Comparison of ENCODE assay signal across 15 mouse cellular contexts in the genomic region with DNA sequence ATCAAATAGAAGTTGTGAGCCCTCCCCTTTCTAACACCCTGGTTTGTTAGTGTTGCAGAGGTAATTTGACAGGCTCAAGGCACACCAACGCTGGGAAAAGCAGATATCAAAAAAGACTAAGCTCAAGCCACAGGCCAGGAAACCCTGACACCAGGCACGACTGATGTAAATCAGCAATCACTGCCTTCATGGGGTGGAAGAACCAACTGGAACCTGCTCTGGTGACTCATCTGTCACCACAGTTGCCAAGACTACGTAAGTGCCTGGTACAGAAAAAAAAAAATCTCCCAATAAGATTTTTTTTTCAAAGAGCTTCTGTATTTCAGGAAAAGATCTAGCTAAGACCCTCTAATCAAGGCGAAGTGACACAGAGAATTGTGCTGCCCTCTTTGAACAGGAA.
DNase-seq lines count a peak whose midpoint lies in the region; ATAC-seq and TF ChIP-seq lines count a peak whose summit lies in the region.
"Had no signal": no experiment of that assay in that cellular context is flagged by ENCODE, and none has a peak within 500 bp of the region (broad histone marks: within the 10 kb centered on the region; RNA-seq: fewer than 3 reads in every experiment).

No protein-coding gene starts in this region.

- TF ChIP-seq EP300 in CH12.LX (IDR thresholded peaks at IDR 0.05; ENCODE audit: low read length) = no peak

- H3K9ac ChIP-seq in CH12.LX (ENCODE audit: insufficient read depth, low read depth) = no peak overlapping the region
- H3K9ac ChIP-seq in hindbrain, embryonic 11.5 days (ENCODE audit: low read depth, low read length) = no peak overlapping the region
- H3K9ac ChIP-seq in midbrain, embryonic 15.5 days = no peak overlapping the region
- H3K9ac ChIP-seq: liver, embryonic 13.5 days had no signal

- DNase-seq in left cerebral cortex, adult 2 months (ENCODE audit: extremely low spot score in 1 of 2, low spot score in 2 of 2) = peak in 1 of 2 experiments; percentile 13
- DNase-seq in left cerebral cortex, postnatal 4 days = no peak
- DNase-seq in CH12.LX (ENCODE audit: extremely low read depth) (peak; percentile 55), adipocyte (ENCODE audit: low spot score) (peak; percentile 54)
- no peak for DNase-seq in hindbrain, embryonic 11.5 days (ENCODE audit: low spot score)
- DNase-seq in urinary bladder, postnatal 25 days (ENCODE audit: low spot score) = no peak
- DNase-seq: heart, postnatal 36 days; kidney, postnatal 14 days; liver, embryonic 13.5 days; spleen, adult 18-20 months had no signal

- no peak for TF ChIP-seq RAD21 in CH12.LX (IDR thresholded peaks at IDR 0.05; ENCODE audit: low read depth, low read length)

- in situ Hi-C loops in CH12.LX (cut with MboI; ENCODE audit: low pct_ligation_motif_present, low pct_unique_long_range_greater_than_20kb, low sequenced_read_pairs) = no loop called here

- H3K4me3 ChIP-seq in left cerebral cortex, adult 2 months = no peak overlapping the region
- H3K4me3 ChIP-seq in CH12.LX (replicated peaks in 1 of 3; ENCODE audit: low read depth in 2 of 3, low read length in 2 of 3, poor library complexity in 1 of 3) = no peak overlapping the region
- no peak overlapping the region for H3K4me3 ChIP-seq in hindbrain, embryonic 11.5 days (ENCODE audit: low read depth, low read length)
- H3K4me3 ChIP-seq in midbrain, embryonic 15.5 days = no peak overlapping the region
- H3K4me3 ChIP-seq: heart, embryonic 10.5 days; liver, embryonic 13.5 days had no signal

- H3K4me1 ChIP-seq in CH12.LX (ENCODE audit: control insufficient read depth in 1 of 2, insufficient read depth in 2 of 2) = peaks cover 10 to 34% of the 10 kb centered on the region in 2 experiments
- no peaks in the 10 kb centered on the region for H3K4me1 ChIP-seq in hindbrain, embryonic 11.5 days (replicated peaks; ENCODE audit: control insufficient read depth, insufficient read depth, low read length)
- H3K4me1 ChIP-seq in midbrain, embryonic 15.5 days = no peaks in the 10 kb centered on the region
- H3K4me1 ChIP-seq: heart, embryonic 10.5 days had no signal

- intact Hi-C loops in left cerebral cortex, adult 2 months (cut with DNase I) = loop anchor here (5.0 kb wide), 1 partner anchor 90 kb away; no protein-coding TSS in a partner anchor
- intact Hi-C loops in left cerebral cortex, postnatal 4 days (cut with DNase I) = no loop called here

- H3K9me3 ChIP-seq in CH12.LX (replicated peaks; ENCODE audit: low read length) = no peaks in the 10 kb centered on the region
- H3K9me3 ChIP-seq in hindbrain, embryonic 11.5 days (ENCODE audit: control insufficient read depth, low read length) = no peaks in the 10 kb centered on the region
- H3K9me3 ChIP-seq in midbrain, embryonic 15.5 days = no peaks in the 10 kb centered on the region
- H3K9me3 ChIP-seq: heart, embryonic 10.5 days; liver, embryonic 13.5 days had no signal

- peak overlapping the region; percentile 11; the same call in 1 of the 2 replicates for H3K27ac ChIP-seq in left cerebral cortex, adult 2 months
- no peak overlapping the region for H3K27ac ChIP-seq in CH12.LX (ENCODE audit: insufficient read depth, low read depth)
- H3K27ac ChIP-seq in hindbrain, embryonic 11.5 days (ENCODE audit: low read depth, low read length) = no peak overlapping the region
- H3K27ac ChIP-seq in midbrain, embryonic 15.5 days = no peak overlapping the region
- H3K27ac ChIP-seq: heart, embryonic 10.5 days; liver, embryonic 13.5 days; macrophage had no signal

- no peaks in the 10 kb centered on the region for H3K36me3 ChIP-seq in CH12.LX (replicated peaks in 1 of 2; ENCODE audit: control insufficient read depth in 1 of 2, insufficient read depth in 1 of 2, low read length in 1 of 2)
- H3K36me3 ChIP-seq in hindbrain, embryonic 11.5 days (ENCODE audit: control insufficient read depth, insufficient read depth, low read length) = no peaks in the 10 kb centered on the region
- no peaks in the 10 kb centered on the region for H3K36me3 ChIP-seq in midbrain, embryonic 15.5 days (replicated peaks)
- H3K36me3 ChIP-seq: heart, embryonic 10.5 days; liver, embryonic 13.5 days had no signal

- no peak for TF ChIP-seq POLR2A in CH12.LX (IDR thresholded peaks at IDR 0.05; ENCODE audit: low read depth, low read length)

- no peaks in the 10 kb centered on the region for H3K79me2 ChIP-seq in CH12.LX (replicated peaks; ENCODE audit: control insufficient read depth, extremely low read depth, insufficient read depth, poor library complexity, severe bottlenecking)

- no peak overlapping the region for H3K4me2 ChIP-seq in CH12.LX (ENCODE audit: insufficient read depth, low read depth, poor library complexity, severe bottlenecking)
- no peak overlapping the region for H3K4me2 ChIP-seq in hindbrain, embryonic 11.5 days (replicated peaks; ENCODE audit: low read depth, low read length)
- no peak overlapping the region for H3K4me2 ChIP-seq in midbrain, embryonic 15.5 days
- H3K4me2 ChIP-seq: liver, embryonic 13.5 days had no signal

- dilution Hi-C loops in CH12.LX (cut with MboI; ENCODE audit: extremely low pct_ligation_motif_present, extremely low pct_unique_long_range_greater_than_20kb, low sequenced_read_pairs) = no loop called here

- TF ChIP-seq CTCF in left cerebral cortex, adult 2 months (IDR thresholded peaks at IDR 0.05) = no peak
- TF ChIP-seq CTCF in CH12.LX (conservative IDR thresholded peaks at IDR 0.05 in 1 of 2, IDR thresholded peaks at IDR 0.05 in 1 of 2; ENCODE audit: low read depth in 2 of 2, low read length in 2 of 2) = no peak

- no peaks in the 10 kb centered on the region for H3K27me3 ChIP-seq in CH12.LX (replicated peaks)
- H3K27me3 ChIP-seq in hindbrain, embryonic 11.5 days (ENCODE audit: control insufficient read depth, insufficient read depth, low read length) = no peaks in the 10 kb centered on the region
- no peaks in the 10 kb centered on the region for H3K27me3 ChIP-seq in midbrain, embryonic 15.5 days (replicated peaks)

- peak; percentile 54 to 56; a peak in 3 of 4 replicates for ATAC-seq in hematopoietic stem cell, adult 5-6 weeks (replicated peaks in 1 of 2; ENCODE audit: insufficient read depth in 1 of 2, low FRiP score in 2 of 2, low TSS enrichment in 1 of 2, low read depth in 1 of 2, poor library complexity in 2 of 2, severe bottlenecking in 2 of 2)
- ATAC-seq in hindbrain, embryonic 11.5 days (ENCODE audit: low FRiP score) = no peak
- ATAC-seq in midbrain, embryonic 15.5 days (replicated peaks) = no peak
- ATAC-seq: intestine, embryonic 16.5 days had no signal

- 80% methylated on average over 4 of the region's 4 CpGs for WGBS in hindbrain, embryonic 11.5 days
- WGBS in midbrain, embryonic 15.5 days = 82% methylated on average over 4 of the region's 4 CpGs

TF ChIP-seq in CH12.LX, 34 proteins besides CTCF, POLR2A, EP300 and RAD21:
- TF ChIP-seq CHD1 (IDR thresholded peaks at IDR 0.05; ENCODE audit: low read depth, low read length) (no peak), JUND (conservative IDR thresholded peaks at IDR 0.05; ENCODE audit: low read depth, low read length) (0 out of 2 replicates have a peak, but pooled peaks have one; percentile 16), USF1 (IDR thresholded peaks at IDR 0.05; ENCODE audit: low read depth, low read length) (no peak), ETS1 (conservative IDR thresholded peaks at IDR 0.05; ENCODE audit: low read depth, low read length) (0 out of 2 replicates have a peak, but pooled peaks have one; percentile 11), ZNF384 (IDR thresholded peaks at IDR 0.05; ENCODE audit: low read depth, low read length) (peak; percentile 80)
TF ChIP-seq in CH12.LX: peak in this region for 3.

Comparison
In these comparisons a context has a peak if more than half of its experiments do, and no peak if none do; other contexts are left out.
1. DNase-seq: peak in CH12.LX (single experiment) and adipocyte (single experiment); none in left cerebral cortex, postnatal 4 days (single experiment), hindbrain, embryonic 11.5 days (single experiment) and urinary bladder, postnatal 25 days (single experiment).
2. ATAC-seq: peak in hematopoietic stem cell, adult 5-6 weeks (2 of 2); none in hindbrain, embryonic 11.5 days (single experiment) and midbrain, embryonic 15.5 days (single experiment).